Mouse (Mus musculus): ENCODE measurements around the gene Gm42957. TPM values are rescaled to one million over a fixed set of nuclear protein-coding genes. Genes with fewer than 3 reads are reported as not detected.

The Gm42957 gene
- polyA plus RNA-seq, 1 experiment from 2014 or later: 0.07 TPM

GRCm38 (mm10) chr3:96635906-96636305, 632 bp downstream of the Gm42957 start:
- H3K4me1 ChIP-seq (replicated peaks; ENCODE audit: control insufficient read depth, insufficient read depth, low read length): peaks cover 6% of the 10 kb centered on the region
- H3K4me2 ChIP-seq (ENCODE audit: low read length): peak overlapping the region; percentile 70
- peak overlapping the region; percentile 96 for H3K4me3 ChIP-seq (ENCODE audit: low read depth, low read length)
- peak overlapping the region; percentile 90 for H3K9ac ChIP-seq (ENCODE audit: low read length)
- H3K27me3 ChIP-seq (replicated peaks; ENCODE audit: control insufficient read depth, insufficient read depth, low read length): no peaks in the 10 kb centered on the region
- 8% methylated on average over 15 of the region's 15 CpGs for WGBS
- peak; percentile 57 for DNase-seq (ENCODE audit: low spot score)
- H3K36me3 ChIP-seq (ENCODE audit: control insufficient read depth, insufficient read depth, low read length): peaks cover 53% of the 10 kb centered on the region
- H3K9me3 ChIP-seq (ENCODE audit: control insufficient read depth, low read length): no peaks in the 10 kb centered on the region
- ATAC-seq (replicated peaks; ENCODE audit: low FRiP score, low TSS enrichment, low read depth): no peak; the same call in 1 of the 2 replicates
- H3K27ac ChIP-seq (ENCODE audit: low read depth): peak overlapping the region; percentile 73

GRCm38 (mm10) chr3:96636448-96636847, 1.2 kb downstream of the Gm42957 start:
- ATAC-seq (replicated peaks; ENCODE audit: low FRiP score, low TSS enrichment, low read depth) (no peak), DNase-seq (ENCODE audit: low spot score) (no peak)
- WGBS: 70% methylated on average over 11 of the region's 11 CpGs
- H3K4me2 ChIP-seq (ENCODE audit: low read length): peak overlapping the region; percentile 70
- peaks cover 52% of the 10 kb centered on the region for H3K36me3 ChIP-seq (ENCODE audit: control insufficient read depth, insufficient read depth, low read length)
- no peak overlapping the region for H3K27ac ChIP-seq (ENCODE audit: low read depth)
- H3K9ac ChIP-seq (ENCODE audit: low read length): peak overlapping the region; percentile 90
- H3K4me3 ChIP-seq (ENCODE audit: low read depth, low read length): peak overlapping the region; percentile 96
- H3K4me1 ChIP-seq (replicated peaks; ENCODE audit: control insufficient read depth, insufficient read depth, low read length): peaks cover 3% of the 10 kb centered on the region; the same call in 1 of the 2 replicates
- H3K27me3 ChIP-seq (replicated peaks; ENCODE audit: control insufficient read depth, insufficient read depth, low read length): no peaks in the 10 kb centered on the region
- H3K9me3 ChIP-seq (ENCODE audit: control insufficient read depth, low read length): no peaks in the 10 kb centered on the region

GRCm38 (mm10) chr3:96639219-96639618, 3.9 kb downstream of the Gm42957 start:
- peaks cover 3% of the 10 kb centered on the region; the same call in 1 of the 2 replicates for H3K4me1 ChIP-seq (replicated peaks; ENCODE audit: control insufficient read depth, insufficient read depth, low read length)
- H3K27me3 ChIP-seq (replicated peaks; ENCODE audit: control insufficient read depth, insufficient read depth, low read length): no peaks in the 10 kb centered on the region
- 83% methylated on average over 1 of the region's 1 CpGs for WGBS
- no peak overlapping the region for H3K27ac ChIP-seq (ENCODE audit: low read depth)
- H3K9ac ChIP-seq (ENCODE audit: low read length): no peak overlapping the region
- H3K4me3 ChIP-seq (ENCODE audit: low read depth, low read length): no peak overlapping the region
- peaks cover 52% of the 10 kb centered on the region for H3K36me3 ChIP-seq (ENCODE audit: control insufficient read depth, insufficient read depth, low read length)
- no peak for ATAC-seq (replicated peaks; ENCODE audit: low FRiP score, low TSS enrichment, low read depth)
- H3K4me2 ChIP-seq (ENCODE audit: low read length): no peak overlapping the region
- H3K9me3 ChIP-seq (ENCODE audit: control insufficient read depth, low read length): no peaks in the 10 kb centered on the region
- DNase-seq (ENCODE audit: low spot score): peak; percentile 66

GRCm38 (mm10) chr3:96645018-96645649, 9.9 kb downstream of the Gm42957 start, which contains the start of gene Itga10:
Gene Itga10 (plus strand): TSS chr3:96645584.
- no peak within 1 kb of the TSS for H3K4me2 ChIP-seq (ENCODE audit: low read length)
- H3K4me3 ChIP-seq (ENCODE audit: low read depth, low read length): no peak within 1 kb of the TSS
- H3K9ac ChIP-seq (ENCODE audit: low read length): no peak within 1 kb of the TSS
- ATAC-seq (replicated peaks; ENCODE audit: low FRiP score, low TSS enrichment, low read depth) (0 out of 2 replicates have a peak, but pooled peaks have one; percentile 32), DNase-seq (ENCODE audit: low spot score) (peak; percentile 57)
- H3K36me3 ChIP-seq (ENCODE audit: control insufficient read depth, insufficient read depth, low read length): peaks cover 36% of the 10 kb centered on the region
- H3K4me1 ChIP-seq (replicated peaks; ENCODE audit: control insufficient read depth, insufficient read depth, low read length): no peaks in the 10 kb centered on the region
- 68% methylated on average over 7 of the region's 7 CpGs for WGBS
- no peaks in the 10 kb centered on the region for H3K9me3 ChIP-seq (ENCODE audit: control insufficient read depth, low read length)
- no peak within 1 kb of the TSS for H3K27ac ChIP-seq (ENCODE audit: low read depth)
- H3K27me3 ChIP-seq (replicated peaks; ENCODE audit: control insufficient read depth, insufficient read depth, low read length): no peaks in the 10 kb centered on the region

- no peaks in the 10 kb centered on the region for H3K4me1 ChIP-seq (replicated peaks; ENCODE audit: control insufficient read depth, insufficient read depth, low read length)
- ATAC-seq (replicated peaks; ENCODE audit: low FRiP score, low TSS enrichment, low read depth): no peak
- 80% methylated on average over 3 of the region's 3 CpGs for WGBS
These were observed 12.1 kb downstream of the Gm42957 start for GRCm38 (mm10) chr3:96647365-96647764.

GRCm38 (mm10) chr3:96660901-96661300, 25.6 kb downstream of the Gm42957 start:
- Histone ChIP-seq H3K9ac (ENCODE audit: low read length) (no peak overlapping the region), H3K36me3 (ENCODE audit: control insufficient read depth, insufficient read depth, low read length) (no peaks in the 10 kb centered on the region), H3K9me3 (ENCODE audit: control insufficient read depth, low read length) (no peaks in the 10 kb centered on the region), H3K27me3 (replicated peaks; ENCODE audit: control insufficient read depth, insufficient read depth, low read length) (no peaks in the 10 kb centered on the region), H3K4me2 (ENCODE audit: low read length) (no peak overlapping the region), H3K4me3 (ENCODE audit: low read depth, low read length) (no peak overlapping the region), H3K27ac (ENCODE audit: low read depth) (no peak overlapping the region), H3K4me1 (replicated peaks; ENCODE audit: control insufficient read depth, insufficient read depth, low read length) (peaks cover 5% of the 10 kb centered on the region)
- WGBS: 82% methylated on average over 2 of the region's 2 CpGs
- DNase-seq (ENCODE audit: low spot score) (no peak), ATAC-seq (replicated peaks; ENCODE audit: low FRiP score, low TSS enrichment, low read depth) (no peak)

More at GRCm38 (mm10) chr3:96647365-96647764, 12.1 kb downstream of the Gm42957 start:
- no peak for DNase-seq (ENCODE audit: low spot score)
- Histone ChIP-seq H3K36me3 (ENCODE audit: control insufficient read depth, insufficient read depth, low read length) (peaks cover 19% of the 10 kb centered on the region), H3K27me3 (replicated peaks; ENCODE audit: control insufficient read depth, insufficient read depth, low read length) (no peaks in the 10 kb centered on the region), H3K9me3 (ENCODE audit: control insufficient read depth, low read length) (no peaks in the 10 kb centered on the region), H3K4me3 (ENCODE audit: low read depth, low read length) (no peak overlapping the region), H3K27ac (ENCODE audit: low read depth) (no peak overlapping the region), H3K9ac (ENCODE audit: low read length) (no peak overlapping the region), H3K4me2 (ENCODE audit: low read length) (no peak overlapping the region)

GRCm38 (mm10) chr3:96662731-96663316, 27.6 kb downstream of the Gm42957 start:
- no peak for ATAC-seq (replicated peaks; ENCODE audit: low FRiP score, low TSS enrichment, low read depth)

GRCm38 (mm10) chr3:96663432-96664239, 28.4 kb downstream of the Gm42957 start:
- no peaks in the 10 kb centered on the region for H3K36me3 ChIP-seq (ENCODE audit: control insufficient read depth, insufficient read depth, low read length)
- H3K27ac ChIP-seq (ENCODE audit: low read depth): peak overlapping the region; percentile 25; the same call in 1 of the 2 replicates
- H3K27me3 ChIP-seq (replicated peaks; ENCODE audit: control insufficient read depth, insufficient read depth, low read length): no peaks in the 10 kb centered on the region
- H3K4me2 ChIP-seq (ENCODE audit: low read length): peak overlapping the region; percentile 49
- H3K4me3 ChIP-seq (ENCODE audit: low read depth, low read length): peak overlapping the region; percentile 9; the same call in 1 of the 2 replicates
- DNase-seq (ENCODE audit: low spot score): peak; percentile 96
- peaks cover 5% of the 10 kb centered on the region for H3K4me1 ChIP-seq (replicated peaks; ENCODE audit: control insufficient read depth, insufficient read depth, low read length)
- ATAC-seq (replicated peaks; ENCODE audit: low FRiP score, low TSS enrichment, low read depth): peak; percentile 86
- H3K9me3 ChIP-seq (ENCODE audit: control insufficient read depth, low read length): no peaks in the 10 kb centered on the region
- WGBS: 6% methylated on average over 15 of the region's 18 CpGs
- H3K9ac ChIP-seq (ENCODE audit: low read length): no peak overlapping the region; the same call in 1 of the 2 replicates

More at GRCm38 (mm10) chr3:96662731-96663316, 27.6 kb downstream of the Gm42957 start:
- Histone ChIP-seq H3K4me1 (replicated peaks; ENCODE audit: control insufficient read depth, insufficient read depth, low read length) (peaks cover 5% of the 10 kb centered on the region), H3K36me3 (ENCODE audit: control insufficient read depth, insufficient read depth, low read length) (no peaks in the 10 kb centered on the region), H3K4me3 (ENCODE audit: low read depth, low read length) (no peak overlapping the region), H3K9ac (ENCODE audit: low read length) (no peak overlapping the region), H3K27me3 (replicated peaks; ENCODE audit: control insufficient read depth, insufficient read depth, low read length) (no peaks in the 10 kb centered on the region), H3K27ac (ENCODE audit: low read depth) (peak overlapping the region; percentile 25; the same call in 1 of the 2 replicates), H3K9me3 (ENCODE audit: control insufficient read depth, low read length) (no peaks in the 10 kb centered on the region), H3K4me2 (ENCODE audit: low read length) (peak overlapping the region; percentile 49)
- DNase-seq (ENCODE audit: low spot score): no peak
- WGBS: 48% methylated on average over 8 of the region's 8 CpGs

All from intestine, embryonic 14.5 days (tissue).